Mouse (Mus musculus): ENCODE results near the gene Gm28305.

Gm28305 gene

DNA sequence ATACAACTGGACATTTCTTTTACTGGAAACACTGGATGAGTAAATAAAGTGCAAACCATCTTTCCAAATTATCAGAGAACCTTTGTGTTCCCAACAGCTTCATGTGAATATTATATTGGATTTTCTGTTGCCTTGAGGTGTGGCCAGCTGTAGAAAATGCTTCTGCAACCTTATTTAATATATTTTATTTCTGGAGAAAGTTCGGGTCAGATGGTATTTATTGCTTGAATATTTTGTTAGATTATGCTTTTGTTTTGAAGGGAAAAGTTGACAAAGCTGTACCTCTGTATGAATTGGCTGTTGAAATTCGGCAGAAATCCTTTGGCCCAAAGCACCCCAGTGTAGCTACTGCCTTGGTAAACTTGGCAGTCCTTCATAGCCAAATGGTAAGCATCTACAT, at the start of gene Gm28305:
Gene Gm28305 (plus strand): TSS at position 301 of the 400 bp plus-strand sequence.
- DNase-seq, result no peak

DNA sequence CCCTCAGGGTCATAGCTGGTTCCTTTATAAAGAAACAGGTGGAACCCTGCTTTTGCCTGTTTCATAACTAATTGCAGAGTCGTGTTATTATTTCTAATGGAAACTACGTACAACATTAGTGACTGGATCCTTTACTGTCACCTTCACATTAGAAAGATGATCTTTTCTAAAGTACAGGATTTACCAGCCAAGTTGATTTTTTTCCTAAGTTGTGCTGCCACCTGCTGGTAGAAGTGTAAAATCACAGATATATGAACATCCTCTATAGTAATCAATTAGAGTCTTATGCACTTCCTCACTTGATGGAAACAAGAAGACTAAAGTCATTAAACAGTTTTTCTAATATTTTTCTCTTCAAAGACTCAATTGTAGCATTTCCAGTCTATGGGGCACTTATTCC, 44.0 kb upstream of the Gm28305 start:
- peak; percentile 41 to 49 for DNase-seq

DNA sequence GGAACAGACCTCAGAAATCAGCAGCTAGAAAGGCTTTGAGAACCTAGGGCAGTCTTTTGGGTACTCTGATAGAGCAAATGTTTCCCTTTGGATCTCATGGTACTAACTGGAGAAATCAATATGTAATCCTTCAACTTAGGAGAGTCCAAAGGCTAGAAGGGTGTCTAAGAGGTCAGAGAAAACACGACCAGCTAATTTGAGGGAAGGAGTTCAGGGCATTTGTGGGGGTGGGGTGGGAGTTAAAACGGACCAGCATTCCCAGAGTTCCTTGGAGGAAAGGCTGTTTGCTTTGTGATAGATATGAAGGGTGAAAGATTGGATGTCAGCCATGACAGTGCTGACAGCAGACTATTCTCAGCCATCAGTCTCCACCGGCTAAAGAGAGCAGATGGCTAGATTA, 39.9 kb upstream of the Gm28305 start:
- peak; percentile 42 to 44 for DNase-seq

DNA sequence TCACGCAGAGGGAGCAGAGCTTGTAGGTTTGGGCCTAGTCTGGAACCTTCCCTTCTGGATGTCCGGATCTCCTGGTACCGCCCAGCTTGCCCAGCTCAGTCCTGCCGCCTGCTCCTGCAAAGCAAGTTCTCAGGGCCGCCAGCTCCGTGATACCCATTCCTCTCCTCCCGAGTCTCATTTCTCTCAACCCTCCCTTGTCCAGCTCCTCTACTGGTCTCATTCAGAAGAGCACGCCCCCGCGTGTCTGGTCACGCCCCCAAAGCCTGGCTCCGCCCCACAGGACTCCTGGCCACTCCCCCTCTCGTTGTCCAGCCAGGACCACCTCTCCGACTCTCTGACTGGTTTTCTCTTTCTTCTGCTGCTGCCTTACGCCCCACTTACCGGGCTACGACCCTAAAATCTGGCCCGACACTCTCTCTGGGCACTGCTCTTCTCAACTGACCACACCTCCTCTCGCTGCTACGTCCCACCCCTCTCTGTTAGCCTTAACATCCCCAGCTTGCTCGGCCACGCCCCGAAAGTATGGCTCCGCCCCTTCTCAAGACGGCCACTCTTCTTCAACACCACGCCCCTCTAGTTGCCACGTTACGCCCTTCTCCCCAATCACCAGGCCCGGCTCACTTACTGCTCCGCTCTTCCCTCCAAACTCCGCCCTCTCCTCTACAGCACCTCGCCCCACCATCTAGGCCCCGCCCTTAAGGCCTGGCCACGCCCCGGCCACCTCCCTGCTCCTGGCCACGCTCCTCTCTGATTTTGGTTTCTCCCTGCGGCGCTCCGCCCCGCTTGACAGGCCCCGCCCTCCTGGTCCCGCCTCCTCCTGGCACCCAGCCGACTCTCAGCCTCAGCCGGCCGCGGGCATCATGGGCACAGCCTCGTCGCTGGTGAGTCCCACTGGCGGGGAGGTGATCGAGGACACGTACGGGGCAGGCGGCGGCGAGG, 38.3 kb upstream of the Gm28305 start, which contains the start of gene Nphp3:
Gene Nphp3 (plus strand): TSS at position 624 of the 939 bp plus-strand sequence.
- DNase-seq, result peak; percentile 100

DNA sequence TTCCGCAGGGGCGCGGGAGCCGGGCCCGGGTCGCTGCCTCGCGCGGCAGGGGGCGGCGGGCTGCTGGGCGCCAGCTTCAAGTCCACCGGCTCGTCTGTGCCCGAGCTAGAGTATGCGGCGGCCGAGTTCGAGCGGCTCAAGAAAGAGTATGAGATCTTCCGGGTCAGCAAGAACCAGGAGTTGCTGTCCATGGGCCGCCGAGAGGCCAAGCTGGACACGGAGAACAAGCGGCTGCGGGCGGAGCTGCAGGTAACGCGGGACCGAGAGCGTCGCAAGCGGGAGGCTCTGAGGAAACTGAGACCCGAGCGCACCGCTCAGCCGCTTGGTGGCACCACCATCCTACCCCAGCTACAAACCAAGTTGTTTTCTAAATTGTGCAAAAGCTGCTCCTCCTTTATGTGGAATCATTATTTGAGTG, 37.5 kb upstream of the Gm28305 start:
- DNase-seq, result peak; percentile 79 to 87

DNA sequence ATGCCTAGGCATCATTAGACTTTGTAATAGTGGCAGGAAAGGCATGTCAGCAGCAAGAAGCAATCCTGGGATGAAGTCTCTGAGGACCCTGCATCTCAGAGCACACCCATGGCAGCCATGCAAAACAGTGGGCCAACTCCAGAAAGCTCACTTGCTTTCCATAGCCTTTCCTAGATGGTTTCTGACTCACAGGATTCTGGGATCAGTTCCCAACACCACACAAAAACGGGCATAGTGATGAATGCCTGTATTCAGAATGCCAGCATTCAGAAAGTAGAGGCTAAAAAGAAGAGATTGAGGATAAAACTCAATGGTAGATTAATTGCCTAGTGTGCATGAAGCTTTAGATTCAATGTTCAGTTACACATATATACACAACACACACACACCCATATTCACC, 25.9 kb upstream of the Gm28305 start:
- no peak for DNase-seq

DNA sequence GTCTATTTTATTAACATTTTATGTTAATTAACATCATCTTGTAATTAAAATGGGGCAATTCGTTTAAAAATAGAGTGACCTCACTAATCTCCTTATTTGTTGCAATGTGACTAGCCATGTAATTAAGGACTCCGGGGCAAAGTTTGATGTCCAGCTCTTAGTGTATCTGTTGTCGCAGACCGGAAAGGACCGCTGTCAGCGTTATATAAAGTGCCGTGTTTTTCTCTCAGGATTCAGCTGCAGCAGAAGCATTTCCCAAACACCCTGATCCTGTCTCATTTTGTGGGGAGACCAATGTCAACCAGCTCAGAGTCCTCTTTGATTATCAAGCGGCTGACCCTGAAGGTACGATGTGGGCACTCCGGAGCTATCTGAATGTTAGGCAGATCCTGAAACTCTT, 19.4 kb upstream of the Gm28305 start:
- no peak for DNase-seq

DNA sequence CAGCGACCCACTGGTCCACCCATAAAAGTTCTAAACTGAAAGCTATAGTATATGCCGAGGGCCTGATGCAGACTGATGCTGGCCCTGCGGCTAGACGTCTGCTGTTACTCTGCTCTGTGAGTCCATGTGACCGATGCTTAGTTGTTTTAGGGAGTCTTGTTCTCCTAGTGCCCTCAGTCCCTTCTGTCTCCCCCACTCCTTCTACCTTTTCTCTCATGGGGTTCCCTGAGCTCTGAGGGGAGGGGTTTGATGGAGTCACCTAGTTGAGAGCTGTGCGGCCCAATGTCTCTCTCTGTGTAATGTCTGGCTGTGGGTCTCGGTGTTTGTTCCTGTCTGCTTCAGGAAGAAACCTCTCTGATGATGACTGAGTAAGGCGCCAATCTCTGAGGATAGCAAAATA, 13.3 kb upstream of the Gm28305 start:
- DNase-seq, result no peak

DNA sequence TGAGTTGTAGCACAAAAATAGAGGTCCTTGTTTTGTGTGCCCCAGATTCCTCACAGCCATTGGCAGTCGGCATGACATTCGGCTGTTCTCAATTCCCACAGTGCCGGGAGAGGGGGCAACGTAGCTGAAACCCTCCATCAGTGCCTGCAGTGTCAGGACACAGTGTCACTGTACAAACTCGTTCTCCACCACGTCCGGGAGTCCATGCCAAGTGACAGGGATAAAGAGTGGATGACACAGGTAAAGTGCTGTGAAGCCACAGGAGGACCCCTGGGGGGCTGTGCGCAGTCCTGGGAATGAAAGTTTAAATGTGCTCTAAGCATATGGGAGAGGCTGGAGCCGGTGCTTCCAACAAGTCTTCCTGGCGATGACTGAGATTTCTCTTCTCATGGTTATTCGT, 10.6 kb upstream of the Gm28305 start:
- no peak for DNase-seq

DNA sequence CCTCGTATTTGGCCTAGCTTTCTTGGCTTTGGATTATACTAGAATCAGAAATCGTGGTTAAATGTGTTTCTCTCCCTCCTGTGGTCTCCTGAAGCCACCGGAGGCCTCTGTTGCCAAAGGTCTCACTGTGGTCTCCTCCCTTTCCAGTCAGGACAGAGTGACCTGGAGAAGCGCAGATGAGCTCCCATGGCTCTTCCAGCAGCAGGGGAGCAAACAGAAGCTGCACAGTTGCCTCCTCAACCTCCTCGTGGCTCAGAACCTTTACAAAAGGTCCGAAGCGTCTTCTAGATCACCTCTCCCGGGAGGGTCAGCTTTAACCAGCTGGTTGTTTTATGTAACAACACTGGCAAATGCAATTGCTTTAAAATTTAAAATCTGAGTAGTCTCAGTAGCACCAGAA, 6.2 kb upstream of the Gm28305 start:
- no peak for DNase-seq

DNA sequence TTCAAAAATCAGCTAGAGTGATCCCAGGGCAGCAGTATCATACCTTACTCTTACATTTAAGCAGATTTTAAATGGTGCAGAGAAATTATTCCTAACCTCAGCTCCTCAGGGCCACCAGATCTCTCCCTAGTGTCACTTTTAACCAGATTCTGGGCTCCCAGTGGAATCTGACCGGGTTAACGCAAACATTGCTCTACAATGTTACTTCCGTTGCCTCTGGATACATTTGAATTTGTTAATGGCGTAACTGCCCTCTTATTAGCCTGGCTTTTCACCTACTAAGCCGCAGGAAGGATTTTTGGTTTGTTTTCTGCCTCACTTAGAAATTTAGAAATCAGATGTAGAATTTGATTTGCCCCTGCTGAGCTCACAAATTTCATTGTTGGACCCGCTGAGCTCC, 5.7 kb upstream of the Gm28305 start:
- no peak for DNase-seq

DNA sequence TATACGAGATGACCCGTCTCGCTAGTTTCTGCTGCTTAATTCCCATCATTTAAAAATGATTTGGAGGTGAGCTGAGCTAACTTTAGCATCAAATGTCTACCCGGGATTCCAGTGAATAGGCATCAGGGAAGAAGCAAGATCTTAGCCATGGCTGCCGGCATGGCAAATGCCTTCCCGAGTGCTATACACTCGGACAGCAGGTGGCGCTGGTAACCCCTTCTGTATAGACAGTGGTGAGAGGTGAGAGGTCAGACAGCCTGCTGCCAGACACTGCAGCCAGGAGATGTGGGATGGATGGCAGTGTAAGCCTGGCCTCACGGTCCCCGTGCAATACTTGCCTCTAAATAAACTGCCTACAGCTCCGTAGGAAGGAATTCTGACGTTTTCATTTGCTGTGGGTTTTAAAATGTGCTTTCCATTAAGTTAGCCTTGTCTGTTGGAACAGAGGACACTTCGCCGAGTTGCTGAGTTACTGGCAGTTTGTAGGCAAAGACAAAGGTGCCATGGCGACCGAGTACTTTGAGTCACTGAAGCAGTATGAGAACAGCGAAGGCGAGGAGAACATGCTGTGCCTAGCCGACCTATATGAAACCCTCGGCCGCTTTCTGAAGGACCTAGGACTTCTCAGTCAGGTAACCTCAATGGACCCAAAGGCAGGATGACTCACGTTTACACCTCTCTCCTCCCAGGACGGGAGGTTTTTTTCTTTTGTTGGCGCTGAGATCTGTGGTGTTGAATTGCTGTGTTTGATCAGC, 5.0 kb upstream of the Gm28305 start:
- DNase-seq, result peak; percentile 89

DNA sequence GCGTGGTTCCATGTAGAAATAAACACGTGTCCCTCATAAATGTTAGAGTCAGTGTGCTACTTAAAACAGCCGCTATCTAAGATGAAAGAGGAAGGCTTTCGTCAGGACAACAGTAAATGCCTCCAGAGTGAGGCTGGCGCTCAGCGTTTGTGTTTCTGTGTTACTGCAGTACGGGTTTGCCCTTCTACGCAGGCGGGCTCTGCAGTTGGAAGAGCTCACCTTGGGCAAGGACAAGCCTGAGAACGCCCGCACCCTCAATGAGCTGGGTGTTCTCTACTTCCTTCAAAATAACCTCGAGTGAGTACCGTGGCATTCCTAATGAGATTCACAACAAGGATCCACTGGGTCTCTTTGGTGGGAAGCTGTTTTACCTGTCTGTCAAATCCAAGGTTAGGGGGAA, 2.2 kb upstream of the Gm28305 start:
- DNase-seq, result no peak

DNA sequence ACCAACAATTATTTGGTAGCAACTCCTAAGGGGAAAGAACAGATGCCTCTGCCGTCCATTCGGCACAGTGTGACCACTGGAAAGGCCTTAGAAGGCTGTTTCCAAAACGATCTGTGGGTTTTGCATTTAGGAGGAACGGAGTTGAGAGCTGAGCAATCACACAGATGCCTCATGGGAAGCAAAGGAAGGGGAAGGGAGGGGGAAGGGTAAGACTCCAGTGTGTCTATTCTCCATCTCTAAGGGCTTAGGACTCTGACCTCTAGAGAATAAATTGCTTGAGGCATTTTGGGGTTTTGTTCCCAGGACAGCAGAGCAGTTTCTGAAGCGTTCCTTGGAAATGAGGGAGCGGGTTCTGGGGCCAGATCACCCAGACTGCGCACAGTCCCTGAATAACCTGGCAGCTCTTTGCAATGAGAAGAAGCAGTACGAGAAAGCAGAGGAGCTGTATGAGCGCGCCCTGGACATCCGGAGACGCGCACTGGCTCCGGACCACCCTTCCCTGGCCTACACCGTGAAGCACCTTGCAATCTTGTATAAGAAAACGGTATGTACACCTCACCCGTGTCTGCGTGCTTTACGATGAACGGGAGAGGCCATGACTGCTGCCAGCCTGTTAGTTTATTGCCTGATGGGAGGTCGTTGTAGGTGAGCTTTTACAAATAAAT, 1.3 kb upstream of the Gm28305 start:
- no peak for DNase-seq

DNA sequence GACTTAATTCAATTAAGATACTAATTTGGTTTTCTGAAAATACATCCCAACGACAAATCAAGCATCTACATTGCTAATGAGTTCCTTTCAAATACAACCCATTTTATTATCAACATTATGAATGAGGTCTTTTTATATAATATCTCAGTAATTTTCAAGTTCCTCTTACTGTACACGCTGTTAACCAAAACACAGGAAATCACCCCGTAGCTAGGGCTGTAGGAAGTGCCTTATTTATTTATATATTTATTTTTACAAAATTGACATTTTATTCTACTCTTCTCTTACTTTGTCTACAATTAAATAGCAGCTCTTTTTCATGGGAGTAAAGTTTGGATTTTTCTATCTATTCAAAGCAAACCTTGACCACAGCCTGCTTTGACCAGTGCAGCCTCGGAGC, 720 bp upstream of the Gm28305 start:
- no peak for DNase-seq

DNA sequence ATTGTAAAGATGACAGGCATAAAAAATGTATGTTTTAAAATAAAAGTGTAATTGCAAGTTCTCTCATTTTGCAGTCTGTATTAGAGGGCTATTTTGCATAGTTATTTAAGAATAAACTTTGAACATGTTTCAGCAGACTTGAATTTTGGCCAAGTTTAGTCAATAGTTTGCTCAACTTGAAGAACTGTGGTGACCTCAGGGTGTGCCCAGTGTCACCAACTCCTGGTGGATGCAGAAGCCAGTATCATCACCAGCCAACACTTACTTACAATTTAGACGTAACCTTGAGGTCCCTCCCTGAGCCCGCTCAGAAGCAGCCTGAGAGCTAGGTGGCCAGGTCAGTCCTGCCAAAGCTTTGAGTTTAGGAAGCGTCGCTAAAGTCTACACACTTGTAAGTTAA, 3.2 kb downstream of the Gm28305 start:
- no peak for DNase-seq

DNA sequence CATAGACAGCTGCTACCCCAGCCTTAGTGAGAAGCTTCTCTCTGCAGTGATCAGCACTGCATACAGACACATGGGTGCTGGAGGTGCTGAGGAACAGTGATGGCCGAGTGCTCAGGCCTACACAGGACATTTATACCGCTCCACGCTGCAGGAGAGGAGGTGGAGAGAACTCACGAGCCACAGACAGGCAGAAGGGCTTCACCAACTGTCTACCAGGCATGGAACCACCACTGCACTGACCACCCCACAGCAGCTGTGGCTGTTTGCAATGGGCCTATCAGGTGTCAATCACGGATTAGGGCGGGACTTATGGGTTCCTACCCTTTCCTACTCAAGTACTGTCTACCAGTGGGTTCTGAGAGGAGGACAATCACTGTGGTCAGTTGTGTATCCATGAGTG, 10.6 kb downstream of the Gm28305 start:
- no peak for DNase-seq

DNA sequence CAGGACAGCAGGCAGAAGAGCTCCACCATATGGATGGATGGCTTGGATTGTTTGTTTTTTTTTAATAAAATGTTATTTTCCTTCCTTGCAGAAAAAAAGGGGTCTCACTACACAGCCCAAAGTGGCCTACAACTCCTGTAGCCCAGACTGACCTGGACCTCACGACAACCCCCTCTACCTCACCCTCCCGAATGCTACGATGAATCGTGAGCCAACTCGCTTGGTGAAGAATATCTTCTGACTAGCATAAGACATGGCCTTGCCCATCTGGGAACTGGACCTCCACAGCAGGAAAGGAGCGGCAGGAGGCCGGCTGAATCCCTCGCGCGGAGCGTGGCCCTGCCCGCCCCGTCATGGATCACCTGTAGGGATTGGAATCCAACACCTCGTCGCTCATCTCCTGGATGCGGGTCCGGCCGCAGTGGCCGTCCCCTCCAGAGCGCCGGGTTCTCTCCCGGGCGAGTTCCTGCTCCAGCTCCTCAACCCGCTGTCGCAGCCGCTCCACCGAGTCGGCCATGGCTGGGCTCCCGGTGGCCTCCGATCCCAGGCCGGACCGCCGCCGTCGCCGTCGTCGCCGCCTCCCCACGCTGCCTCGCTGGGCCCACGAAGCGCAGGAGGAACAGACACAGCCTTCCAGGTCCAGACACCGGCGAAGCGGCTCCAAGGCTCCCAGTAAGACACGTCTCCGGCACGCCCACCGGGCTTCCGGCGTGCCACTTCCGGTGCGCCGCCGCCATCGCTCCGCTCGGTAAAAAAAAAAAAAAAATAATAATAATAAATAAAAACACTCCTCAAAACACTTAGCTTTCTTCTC, 22.2 kb downstream of the Gm28305 start, which contains the start of gene Uba5:
Gene Uba5 (minus strand): TSS at position 705 of the 814 bp plus-strand sequence.
- peak; percentile 81 to 90 for DNase-seq

DNA sequence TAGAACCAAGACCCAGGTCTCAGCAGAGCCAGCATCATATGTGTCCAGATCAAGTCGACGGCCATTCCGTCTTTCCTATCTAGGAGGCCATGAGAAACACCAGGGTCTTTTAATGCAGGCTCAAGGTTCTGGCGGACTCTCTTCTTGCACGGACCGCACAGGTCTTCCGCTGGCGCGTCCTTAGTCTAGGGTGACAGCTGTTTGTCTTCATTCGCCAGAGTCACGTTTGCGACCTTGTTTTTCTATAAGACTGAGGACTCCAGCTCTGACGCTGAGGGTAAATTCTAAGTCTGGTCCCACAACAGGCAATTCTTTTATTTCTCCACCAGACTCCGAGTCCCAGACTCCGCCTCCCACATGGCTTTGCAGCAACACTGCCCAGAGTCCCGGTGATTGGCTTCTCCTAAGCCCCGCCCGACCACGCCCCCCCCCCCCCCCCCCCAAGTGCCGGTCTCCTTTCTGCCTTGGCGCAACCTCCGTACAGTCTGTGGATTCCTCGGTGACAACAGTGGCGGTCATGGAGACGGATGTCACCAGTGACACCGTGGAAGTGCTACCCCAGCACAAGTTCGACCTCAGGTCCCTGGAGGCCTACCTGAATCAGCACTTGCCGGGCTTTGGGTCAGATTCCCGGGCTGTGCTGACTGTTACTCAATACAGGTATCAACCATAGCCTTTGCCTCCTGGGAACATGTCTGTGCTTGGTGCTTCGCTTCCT, 22.9 kb downstream of the Gm28305 start, which contains the start of gene Acad11:
Gene Acad11 (plus strand): TSS at position 134 of the 718 bp plus-strand sequence.
- DNase-seq, result peak; percentile 87 to 92

DNA sequence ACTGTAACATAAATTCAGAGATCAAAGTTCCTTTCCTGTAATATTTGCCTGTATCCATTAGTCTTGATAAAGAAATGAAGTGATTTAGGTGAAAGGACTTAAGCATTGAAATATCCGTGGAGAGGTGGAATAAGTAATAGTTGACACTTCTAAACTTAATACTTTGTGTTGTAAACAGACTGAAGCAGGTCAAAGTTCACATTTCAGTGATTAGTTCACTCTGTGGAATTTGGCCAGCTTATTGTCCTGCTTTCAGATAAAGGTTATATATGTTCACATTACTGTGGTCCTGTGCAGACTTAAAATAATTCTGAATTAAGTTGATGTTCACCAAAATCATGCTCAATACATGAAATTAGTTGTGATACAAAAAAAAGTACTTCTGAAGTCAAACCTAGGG, 24.1 kb downstream of the Gm28305 start:
- no peak for DNase-seq

DNA sequence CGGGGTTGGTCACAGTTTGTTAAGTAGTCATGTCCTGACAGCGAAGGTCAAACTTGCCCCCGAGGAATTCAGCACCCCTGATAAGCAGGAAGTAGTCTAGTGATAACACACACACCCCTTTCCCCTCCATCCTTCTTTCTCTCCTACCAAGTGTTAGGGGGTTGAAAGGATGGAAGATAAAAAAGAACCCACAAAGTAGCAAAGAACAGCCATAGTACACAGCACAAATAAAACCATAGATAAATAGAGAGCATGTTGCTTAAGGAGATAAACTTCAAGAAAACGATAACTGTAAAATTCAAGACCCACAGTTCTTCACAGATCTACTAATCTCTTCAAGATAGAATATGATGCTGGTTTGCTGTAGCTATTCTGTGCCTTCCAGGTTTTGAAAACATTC, 29.8 kb downstream of the Gm28305 start:
- DNase-seq, result no peak

Data from kidney, postnatal 4 days (tissue).